Mouse (Mus musculus): ENCODE results near the gene Hadh.

The Hadh gene

DNA sequence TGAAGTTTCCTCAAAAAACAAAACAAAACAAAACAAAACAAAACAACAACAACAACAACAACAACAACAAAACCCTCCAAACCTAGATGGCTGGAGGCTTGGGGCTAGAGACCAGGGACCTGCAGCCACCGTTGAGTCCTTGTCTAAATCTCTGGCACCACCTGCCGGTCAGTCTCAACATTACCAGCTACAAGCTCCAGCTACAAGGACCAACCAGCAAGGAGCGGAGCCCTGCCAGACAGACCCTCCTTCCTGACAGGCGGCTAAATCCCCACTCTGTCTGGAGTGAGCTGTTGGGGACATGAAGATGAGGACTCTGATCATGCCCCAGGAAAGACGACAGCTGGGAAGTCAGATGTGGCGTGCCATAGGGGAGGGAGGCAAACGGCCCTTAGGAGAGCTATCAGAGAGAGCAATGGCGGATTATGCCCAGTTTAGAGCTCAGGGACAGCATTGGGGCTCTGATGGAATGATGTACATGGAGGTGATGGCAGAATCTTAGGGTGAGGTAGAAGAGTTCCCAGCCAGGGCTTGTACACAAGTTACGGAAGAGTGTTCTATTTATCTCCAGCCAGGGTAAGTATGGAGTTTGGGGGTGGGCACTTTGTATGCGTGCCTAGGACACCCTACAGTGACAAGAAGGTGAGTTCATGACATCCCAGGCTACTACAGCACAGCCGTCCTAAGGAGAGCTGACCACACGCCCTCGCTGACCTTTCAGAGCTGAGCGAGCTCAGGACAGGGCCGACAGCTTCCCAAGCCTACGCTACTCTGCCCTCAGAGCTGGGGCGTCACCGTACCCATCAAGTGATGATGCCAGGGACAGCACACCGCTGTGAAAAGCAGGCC lies 33.9 kb downstream of the Hadh start:
- peak; percentile 73 for ATAC-seq (ENCODE audit: insufficient number of reproducible peaks, low FRiP score, low TSS enrichment)

GRCm38 (mm10) chr3:131237061-131237460 lies 34.8 kb downstream of the Hadh start:
- ATAC-seq (ENCODE audit: insufficient number of reproducible peaks, low FRiP score, low TSS enrichment) = no peak

GRCm38 (mm10) chr3:131228083-131228482 lies 43.8 kb downstream of the Hadh start:
- ATAC-seq (ENCODE audit: insufficient number of reproducible peaks, low FRiP score, low TSS enrichment) = no peak

GRCm38 (mm10) chr3:131218636-131219390 lies 53.1 kb downstream of the Hadh start:
- ATAC-seq (ENCODE audit: insufficient number of reproducible peaks, low FRiP score, low TSS enrichment) = no peak

GRCm38 (mm10) chr3:131214841-131215240 lies 57.1 kb downstream of the Hadh start:
- no peak for ATAC-seq (ENCODE audit: insufficient number of reproducible peaks, low FRiP score, low TSS enrichment)

GRCm38 (mm10) chr3:131214060-131214658 lies 57.7 kb downstream of the Hadh start:
- ATAC-seq (ENCODE audit: insufficient number of reproducible peaks, low FRiP score, low TSS enrichment) = no peak

DNA sequence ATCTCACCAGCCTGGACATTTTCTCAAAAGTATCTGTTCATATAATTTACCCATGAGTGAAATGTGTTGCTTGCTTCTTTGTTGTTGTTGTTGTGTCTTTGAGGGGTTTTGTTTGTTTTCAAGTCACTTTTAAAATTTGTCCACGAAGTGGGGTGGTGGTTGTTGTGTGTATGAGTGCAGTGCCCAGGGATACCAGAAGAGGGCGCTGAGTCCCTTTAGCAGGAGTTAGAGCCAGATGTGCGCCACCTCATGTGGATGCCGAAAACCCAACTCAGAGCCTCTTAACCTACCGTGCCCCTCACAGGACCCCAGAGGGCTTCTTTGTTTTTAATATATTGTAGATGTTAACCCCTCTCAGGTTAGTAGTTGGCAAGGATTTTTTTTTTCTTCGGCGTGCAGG lies 59.7 kb downstream of the Hadh start:
- ATAC-seq (ENCODE audit: insufficient number of reproducible peaks, low FRiP score, low TSS enrichment) = no peak

DNA sequence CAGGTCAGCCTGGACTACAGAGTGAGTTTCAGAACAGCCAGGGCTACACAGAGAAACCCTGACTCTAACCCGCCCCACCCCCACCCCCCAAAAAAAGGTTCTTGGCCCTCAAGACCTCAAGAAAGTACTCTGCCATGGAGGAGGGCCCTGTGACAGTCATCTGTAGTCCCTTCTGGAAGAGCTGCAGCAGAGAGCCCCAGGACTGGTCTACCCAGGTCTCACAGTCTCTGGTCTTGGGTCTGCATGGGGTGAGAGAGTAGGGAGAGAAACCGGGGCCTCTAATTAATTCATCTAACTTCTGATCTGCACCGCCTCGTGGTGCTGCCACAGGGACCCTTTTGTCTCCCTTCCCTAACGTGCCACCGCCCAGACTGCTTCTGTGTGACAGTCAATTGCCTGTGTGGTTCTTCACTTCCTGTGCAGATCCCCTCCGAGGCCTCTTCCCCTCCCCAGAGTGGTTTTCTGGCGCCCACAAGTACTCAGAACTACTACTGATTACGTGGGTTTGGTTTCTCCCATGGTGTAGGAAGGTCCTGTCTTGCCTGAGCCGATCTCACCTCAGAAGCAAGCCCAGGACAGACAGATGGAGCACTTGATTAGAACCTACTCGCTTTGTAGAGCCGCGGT lies 63.5 kb downstream of the Hadh start:
- ATAC-seq (ENCODE audit: insufficient number of reproducible peaks, low FRiP score, low TSS enrichment) = no peak

GRCm38 (mm10) chr3:131207846-131208245 lies 64.1 kb downstream of the Hadh start:
- no peak for ATAC-seq (ENCODE audit: insufficient number of reproducible peaks, low FRiP score, low TSS enrichment)

DNA sequence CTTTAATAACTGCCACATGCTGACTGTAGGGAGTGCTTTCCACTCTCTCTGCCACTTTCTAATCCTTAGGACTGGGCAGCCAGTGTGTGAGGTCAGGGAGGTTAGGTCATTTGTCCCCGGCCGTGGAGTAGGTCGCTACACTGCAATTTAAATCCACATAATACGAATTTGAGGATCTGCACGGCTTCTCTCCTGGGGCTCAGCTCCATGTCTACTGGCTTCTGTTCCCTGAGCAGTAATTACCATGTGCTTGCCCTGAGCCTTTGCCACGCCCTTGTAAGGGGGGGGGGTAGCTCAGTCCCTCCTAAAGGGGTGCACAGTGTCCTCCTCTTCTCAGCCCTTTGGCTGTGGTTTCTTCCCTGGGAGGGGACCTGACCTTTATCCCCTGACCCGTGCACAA lies 69.6 kb downstream of the Hadh start:
- no peak for ATAC-seq (ENCODE audit: insufficient number of reproducible peaks, low FRiP score, low TSS enrichment)

DNA sequence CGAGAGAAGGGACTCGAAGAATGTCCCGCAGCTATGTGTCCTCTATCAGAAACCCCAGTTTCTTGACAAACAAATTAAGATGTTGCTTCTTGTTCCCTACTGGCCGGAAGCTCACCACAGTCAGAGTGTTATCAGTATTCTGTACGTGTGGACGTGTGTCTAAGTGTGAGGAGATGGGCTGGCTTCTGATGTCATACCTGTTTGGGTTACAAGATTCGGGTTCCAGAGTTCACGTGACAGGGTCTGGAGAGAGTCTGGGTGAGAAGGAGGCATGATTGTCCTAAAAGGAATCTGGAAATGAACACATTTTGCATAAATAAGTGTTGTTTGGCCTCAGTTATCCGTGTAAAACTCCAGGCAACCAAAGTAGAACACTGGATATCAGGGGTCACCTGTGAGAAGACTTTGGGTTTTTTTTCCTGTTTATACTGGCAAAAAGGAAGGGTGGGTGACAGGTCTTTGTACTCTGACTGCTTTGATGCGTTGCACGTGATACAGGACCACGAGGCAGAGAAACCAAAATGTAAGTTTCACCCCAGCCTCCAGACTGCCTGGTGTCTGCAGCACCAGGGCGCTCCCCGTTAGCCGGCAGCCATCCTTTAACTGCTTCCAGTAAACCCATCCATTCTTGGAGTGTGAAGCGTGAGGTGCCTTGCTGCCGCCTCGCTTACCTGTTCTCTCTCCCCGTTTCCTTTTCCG lies 72.2 kb downstream of the Hadh start:
- ATAC-seq (ENCODE audit: insufficient number of reproducible peaks, low FRiP score, low TSS enrichment) = no peak

DNA sequence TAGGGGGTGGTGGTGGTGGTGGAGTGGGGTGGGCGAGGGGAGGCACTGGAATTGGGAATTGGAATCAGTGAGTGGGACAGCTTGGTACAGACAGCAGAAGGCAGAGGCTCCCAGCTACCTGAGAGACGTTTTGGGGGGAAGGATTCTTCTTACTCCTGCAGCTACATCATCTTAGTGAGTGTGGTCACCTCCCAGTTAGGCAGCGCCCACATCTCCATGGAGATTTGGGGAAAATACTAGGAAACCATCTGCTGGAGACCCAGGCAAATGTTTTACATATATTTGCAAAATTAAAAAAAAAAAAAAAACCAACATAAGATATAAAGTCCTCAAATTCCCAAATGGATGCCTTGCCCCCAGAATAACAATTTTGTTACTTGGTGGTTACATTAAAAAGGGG lies 72.9 kb downstream of the Hadh start:
- ATAC-seq (ENCODE audit: insufficient number of reproducible peaks, low FRiP score, low TSS enrichment) = no peak

GRCm38 (mm10) chr3:131196507-131197019 lies 75.3 kb downstream of the Hadh start:
- no peak for ATAC-seq (ENCODE audit: insufficient number of reproducible peaks, low FRiP score, low TSS enrichment)

- no peak for ATAC-seq (ENCODE audit: insufficient number of reproducible peaks, low FRiP score, low TSS enrichment)
Measured at GRCm38 (mm10) chr3:131196050-131196449, 75.9 kb downstream of the Hadh start.

DNA sequence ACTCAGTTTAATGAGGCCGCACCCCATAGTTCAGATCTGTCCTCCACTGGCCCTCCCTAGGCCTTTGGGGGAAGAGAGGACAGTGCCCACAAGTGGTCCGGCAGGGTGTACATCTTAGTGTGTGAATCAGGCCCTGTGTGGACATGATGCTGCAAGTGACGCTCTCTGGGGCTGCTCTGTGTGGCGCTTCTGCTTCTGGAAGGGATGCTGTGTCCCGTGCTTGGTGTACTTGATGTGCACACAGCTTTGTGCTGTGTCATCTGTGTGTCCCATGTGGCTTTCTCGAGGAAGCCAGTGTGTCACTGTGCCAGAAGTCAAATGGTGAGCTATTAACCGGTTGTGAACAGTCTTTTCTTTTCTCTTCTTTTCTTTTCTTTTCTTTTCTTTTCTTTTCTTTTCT lies 80.4 kb downstream of the Hadh start:
- ATAC-seq (ENCODE audit: insufficient number of reproducible peaks, low FRiP score, low TSS enrichment) = no peak

GRCm38 (mm10) chr3:131190671-131191367 lies 81.1 kb downstream of the Hadh start:
- ATAC-seq (ENCODE audit: insufficient number of reproducible peaks, low FRiP score, low TSS enrichment) = no peak

DNA sequence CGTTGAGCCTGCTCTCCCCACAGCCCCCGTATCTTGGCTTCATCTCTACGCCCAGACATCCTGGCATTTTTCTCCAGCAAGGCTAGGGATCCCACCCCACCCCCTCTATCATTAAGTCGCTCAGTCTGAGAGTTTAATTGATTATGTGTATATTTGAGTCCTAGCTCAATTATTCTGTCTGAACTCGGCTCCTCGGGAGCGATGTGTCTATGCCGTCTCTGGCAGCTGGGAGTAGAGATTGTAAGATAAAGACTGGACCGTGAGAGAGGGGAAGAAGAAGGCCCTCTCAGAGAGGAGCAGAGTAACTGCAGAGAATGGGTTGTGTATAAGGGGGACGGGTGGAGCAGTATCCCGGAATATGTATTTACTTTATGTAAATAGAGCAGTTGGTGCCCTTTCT lies 81.7 kb downstream of the Hadh start:
- ATAC-seq (ENCODE audit: insufficient number of reproducible peaks, low FRiP score, low TSS enrichment) = no peak

DNA sequence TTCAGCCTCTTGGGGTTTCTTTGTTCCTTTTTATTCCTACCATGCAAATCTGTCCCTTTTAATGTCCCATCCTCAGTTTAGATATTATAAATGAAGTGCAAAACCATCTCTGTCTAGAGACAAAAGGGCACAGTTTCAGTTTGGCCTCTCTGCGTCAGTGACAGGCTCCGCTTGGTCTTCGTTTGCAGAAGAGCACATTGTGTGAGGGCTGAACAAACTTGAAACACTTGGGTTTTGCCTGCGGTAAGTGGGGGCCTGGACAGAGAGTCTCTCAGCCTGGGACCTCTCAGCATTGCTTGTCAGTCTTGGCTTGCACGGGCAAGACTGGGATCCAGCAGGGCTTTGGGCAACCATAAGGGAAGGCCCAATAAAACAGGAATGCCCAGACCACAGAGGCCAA lies 85.7 kb downstream of the Hadh start:
- ATAC-seq (ENCODE audit: insufficient number of reproducible peaks, low FRiP score, low TSS enrichment) = no peak

Measured in cerebellum, adult (tissue).